Mouse (Mus musculus) kidney, adult 2 months (tissue): ENCODE data around the gene Ehmt2.

Source experiments
- CTCF ChIP-seq: fragments of 200-500 bp; conservative IDR thresholded peaks from 2 replicates; pipeline ENCODE4 v1.5.1; 2011; ENCODE audit warnings: low read depth, mild to moderate bottlenecking, control low read depth, low read length, moderate library complexity, mixed read lengths; ENCODE audit not compliant: insufficient read depth, insufficient read length
- POLR2A ChIP-seq: fragments of 200-500 bp; IDR thresholded peaks from one replicate; pipeline ENCODE4 v1.6.1; 2011; ENCODE audit warnings: low read depth, low read length, control low read depth

- 0 out of 2 replicates have a peak, but pooled peaks have one; percentile 19 for TF ChIP-seq CTCF
- no peak for TF ChIP-seq POLR2A
Measured at GRCm38 (mm10) chr17:34849722-34850516, 48.4 kb upstream of the Ehmt2 start, which contains the start of the genes Skiv2l and Nelfe.
